Mouse (Mus musculus) intestine, postnatal 0 days (tissue): Measurements from ENCODE around the gene Mmadhc. TPM values are rescaled to one million over a fixed set of nuclear protein-coding genes. Genes with fewer than 3 reads are reported as not detected.
A peak's percentile ranks its signal among the peaks of the same experiment; 100 is the strongest.

ENCODE experiments used
- ATAC-seq: fragments of 200-750 bp; cut with Nextera tagmentation; 2 replicates; pipeline ENCODE4 v1.8.0; 2017; ENCODE audit warnings: mild to moderate bottlenecking, moderate TSS enrichment, moderate library complexity
- H3K27ac ChIP-seq: fragments of 300-500 bp; sonication (generic); 2 replicates; pipeline ENCODE4 v1.5.1; 2014; ENCODE audit warnings: mild to moderate bottlenecking, low read depth, low read length, moderate library complexity
- H3K27me3 ChIP-seq: fragments of 300-500 bp; sonication (generic); replicated peaks from 2 replicates; pipeline ENCODE4 v1.6.1; 2014; ENCODE audit warnings: low read length, mixed read lengths; ENCODE audit not compliant: control insufficient read depth, insufficient read depth
- H3K36me3 ChIP-seq: fragments of 300-500 bp; sonication (generic); 2 replicates; pipeline ENCODE4 v1.6.1; 2014; ENCODE audit warnings: mild to moderate bottlenecking, moderate library complexity; ENCODE audit not compliant: control insufficient read depth, insufficient read depth
- H3K4me1 ChIP-seq: fragments of 300-500 bp; sonication (generic); replicated peaks from 2 replicates; pipeline ENCODE4 v1.6.1; 2014; ENCODE audit warnings: antibody characterized with exemption, low read length, mixed read lengths; ENCODE audit not compliant: control insufficient read depth, insufficient read depth
- H3K4me2 ChIP-seq: fragments of 300-500 bp; sonication (generic); replicated peaks from 2 replicates; pipeline ENCODE4 v1.6.1; 2014; ENCODE audit warnings: low read depth, mild to moderate bottlenecking, moderate library complexity
- H3K4me3 ChIP-seq: fragments of 300-500 bp; sonication (generic); 2 replicates; pipeline ENCODE4 v1.5.1; 2014; ENCODE audit warnings: low read depth, low read length
- H3K9ac ChIP-seq: fragments of 300-500 bp; sonication (generic); 2 replicates; pipeline ENCODE4 v1.6.1; 2014; ENCODE audit warnings: mild to moderate bottlenecking, low read depth, low read length
- H3K9me3 ChIP-seq: fragments of 300-500 bp; sonication (generic); 2 replicates; pipeline ENCODE4 v1.6.1; 2016; ENCODE audit warnings: mixed run types; ENCODE audit not compliant: control insufficient read depth
- CTCF ChIP-seq: sonication (generic); IDR thresholded peaks from 2 replicates; pipeline ENCODE4 v1.5.1; 2016; ENCODE audit warnings: low read depth, mild to moderate bottlenecking, control low read depth, antibody characterized with exemption, moderate library complexity
- WGBS: fragments of 180-500 bp; shearing (Covaris S2); extraction: QIAGEN DNeasy Blood & Tissue Kit; methylation state at CpG from one replicate; pipeline ENCODE4 v1.1.7; 2014; 5-methylcytosine and 5-hydroxymethylcytosine counted together
- polyA plus RNA-seq: library from polyadenylated mRNA; unstranded; fragments of >200 nt; fragmentation: Nextera tagmentation; extraction: Ambion mirVana; gene quantifications from 2 replicates; pipeline ENCODE4 v1.2.1, GENCODE M21; 2015

Gene Mmadhc
- polyA plus RNA-seq, 1 experiment from 2014 or later = 107 TPM

- no peak overlapping the region for H3K9ac ChIP-seq
- no peak overlapping the region for H3K4me3 ChIP-seq
- H3K36me3 ChIP-seq = no peaks in the 10 kb centered on the region
- no peak overlapping the region for H3K27ac ChIP-seq
- WGBS = 80% methylated on average over 7 of the region's 7 CpGs
- no peaks in the 10 kb centered on the region for H3K9me3 ChIP-seq
- no peak for ATAC-seq
- no peak overlapping the region for H3K4me2 ChIP-seq
- no peak for TF ChIP-seq CTCF
- no peaks in the 10 kb centered on the region for H3K27me3 ChIP-seq
- H3K4me1 ChIP-seq = no peaks in the 10 kb centered on the region
These were observed 28.2 kb upstream of the Mmadhc start for GRCm38 (mm10) chr2:50324799-50325198.

- Histone ChIP-seq H3K4me1 (no peaks in the 10 kb centered on the region), H3K9ac (no peak overlapping the region), H3K4me2 (no peak overlapping the region), H3K4me3 (no peak overlapping the region), H3K27me3 (no peaks in the 10 kb centered on the region), H3K9me3 (no peaks in the 10 kb centered on the region), H3K27ac (no peak overlapping the region), H3K36me3 (no peaks in the 10 kb centered on the region)
- WGBS = 37% methylated on average over 9 of the region's 9 CpGs
- TF ChIP-seq CTCF = peak; percentile 86
- ATAC-seq = no peak
These were observed 10.2 kb upstream of the Mmadhc start for GRCm38 (mm10) chr2:50306663-50307320.

- Histone ChIP-seq H3K4me1 (no peaks in the 10 kb centered on the region), H3K4me2 (no peak overlapping the region), H3K36me3 (no peaks in the 10 kb centered on the region), H3K9me3 (no peaks in the 10 kb centered on the region), H3K27me3 (no peaks in the 10 kb centered on the region), H3K27ac (no peak overlapping the region), H3K4me3 (no peak overlapping the region), H3K9ac (no peak overlapping the region)
- peak; percentile 49; the same call in 1 of the 2 replicates for ATAC-seq
- 28% methylated on average over 1 of the region's 1 CpGs for WGBS
- TF ChIP-seq CTCF = peak; percentile 77
These were observed 8.4 kb upstream of the Mmadhc start for GRCm38 (mm10) chr2:50304824-50305577.

GRCm38 (mm10) chr2:50296987-50297350 lies 368 bp upstream of the Mmadhc start:
- Histone ChIP-seq H3K9ac (no peak overlapping the region), H3K27me3 (no peaks in the 10 kb centered on the region), H3K36me3 (no peaks in the 10 kb centered on the region), H3K4me1 (no peaks in the 10 kb centered on the region; the same call in 1 of the 2 replicates), H3K4me3 (peak overlapping the region; percentile 89), H3K4me2 (peak overlapping the region; percentile 71), H3K27ac (no peak overlapping the region), H3K9me3 (no peaks in the 10 kb centered on the region)
- no peak for TF ChIP-seq CTCF
- ATAC-seq = no peak
- 2% methylated on average over 9 of the region's 9 CpGs for WGBS

- TF ChIP-seq CTCF = no peak
- Histone ChIP-seq H3K27ac (no peak overlapping the region), H3K27me3 (no peaks in the 10 kb centered on the region), H3K4me2 (peak overlapping the region; percentile 71), H3K4me3 (peak overlapping the region; percentile 89), H3K9ac (peak overlapping the region; percentile 84), H3K36me3 (peaks cover 6% of the 10 kb centered on the region; the same call in 1 of the 2 replicates), H3K4me1 (no peaks in the 10 kb centered on the region; the same call in 1 of the 2 replicates), H3K9me3 (no peaks in the 10 kb centered on the region)
- ATAC-seq = no peak
- 34% methylated on average over 5 of the region's 5 CpGs for WGBS
These were observed 1.0 kb downstream of the Mmadhc start for GRCm38 (mm10) chr2:50295562-50295961.

- no peak for ATAC-seq
- Histone ChIP-seq H3K4me2 (no peak overlapping the region), H3K9ac (no peak overlapping the region), H3K4me3 (no peak overlapping the region), H3K9me3 (no peaks in the 10 kb centered on the region), H3K36me3 (peaks cover 17% of the 10 kb centered on the region), H3K27me3 (no peaks in the 10 kb centered on the region), H3K4me1 (no peaks in the 10 kb centered on the region; the same call in 1 of the 2 replicates), H3K27ac (no peak overlapping the region)
- TF ChIP-seq CTCF = no peak
- 74% methylated on average over 2 of the region's 2 CpGs for WGBS
These were observed 2.5 kb downstream of the Mmadhc start for GRCm38 (mm10) chr2:50294084-50294483.
